Mouse (Mus musculus): ENCODE data around the gene Il6ra. TPM values are rescaled to one million over a fixed set of nuclear protein-coding genes. Genes with fewer than 3 reads are reported as not detected.

Il6ra gene
- total RNA-seq, 1 experiment from 2014 or later, result 9.6 TPM

GRCm38 (mm10) chr3:89916622-89917021 lies 3.6 kb upstream of the Il6ra start:
- no peak for ATAC-seq (replicated peaks in 1 of 2; ENCODE audit: insufficient read depth in 1 of 2, low FRiP score in 2 of 2, low TSS enrichment in 1 of 2, low read depth in 1 of 2, poor library complexity in 2 of 2, severe bottlenecking in 2 of 2)

- ATAC-seq (replicated peaks in 1 of 2; ENCODE audit: insufficient read depth in 1 of 2, low FRiP score in 2 of 2, low TSS enrichment in 1 of 2, low read depth in 1 of 2, poor library complexity in 2 of 2, severe bottlenecking in 2 of 2), result no peak
These were observed 1.7 kb upstream of the Il6ra start for GRCm38 (mm10) chr3:89914700-89915099.

GRCm38 (mm10) chr3:89912108-89912542 lies 871 bp downstream of the Il6ra start:
- ATAC-seq (replicated peaks in 1 of 2; ENCODE audit: insufficient read depth in 1 of 2, low FRiP score in 2 of 2, low TSS enrichment in 1 of 2, low read depth in 1 of 2, poor library complexity in 2 of 2, severe bottlenecking in 2 of 2), result 0 out of 4 replicates have a peak, but pooled peaks of 1 of the 2 experiments have one; percentile 8

GRCm38 (mm10) chr3:89911207-89911606 lies 1.8 kb downstream of the Il6ra start:
- peak; percentile 59 to 61 for ATAC-seq (replicated peaks in 1 of 2; ENCODE audit: insufficient read depth in 1 of 2, low FRiP score in 2 of 2, low TSS enrichment in 1 of 2, low read depth in 1 of 2, poor library complexity in 2 of 2, severe bottlenecking in 2 of 2)

- no peak for ATAC-seq (replicated peaks in 1 of 2; ENCODE audit: insufficient read depth in 1 of 2, low FRiP score in 2 of 2, low TSS enrichment in 1 of 2, low read depth in 1 of 2, poor library complexity in 2 of 2, severe bottlenecking in 2 of 2)
These were observed 3.1 kb downstream of the Il6ra start for GRCm38 (mm10) chr3:89909703-89910542.

- ATAC-seq (replicated peaks in 1 of 2; ENCODE audit: insufficient read depth in 1 of 2, low FRiP score in 2 of 2, low TSS enrichment in 1 of 2, low read depth in 1 of 2, poor library complexity in 2 of 2, severe bottlenecking in 2 of 2), result no peak
These were observed 4.2 kb downstream of the Il6ra start for GRCm38 (mm10) chr3:89908836-89909235.

- ATAC-seq (replicated peaks in 1 of 2; ENCODE audit: insufficient read depth in 1 of 2, low FRiP score in 2 of 2, low TSS enrichment in 1 of 2, low read depth in 1 of 2, poor library complexity in 2 of 2, severe bottlenecking in 2 of 2), result no peak
These were observed 5.2 kb downstream of the Il6ra start for GRCm38 (mm10) chr3:89907846-89908245.

DNA sequence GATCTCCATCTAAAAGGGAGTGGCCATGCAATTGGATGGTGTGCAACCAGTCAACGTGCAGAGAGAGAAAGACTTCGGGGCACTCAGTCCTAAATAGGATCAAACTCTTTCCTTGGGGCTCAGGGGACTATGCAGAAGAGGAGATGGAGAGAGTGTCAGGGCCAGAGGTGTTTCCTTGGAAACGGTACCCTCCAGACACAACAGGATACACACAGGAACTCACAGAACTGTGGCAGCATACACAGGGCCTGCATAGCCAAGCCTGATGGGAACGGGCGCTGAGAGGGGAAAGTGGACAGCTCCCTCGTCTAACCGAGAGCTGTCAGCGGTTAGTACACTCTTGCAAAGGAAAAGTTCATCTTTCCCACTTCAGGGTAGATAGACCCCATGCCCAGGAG lies 13.5 kb downstream of the Il6ra start:
- ATAC-seq (replicated peaks in 1 of 2; ENCODE audit: insufficient read depth in 1 of 2, low FRiP score in 2 of 2, low TSS enrichment in 1 of 2, low read depth in 1 of 2, poor library complexity in 2 of 2, severe bottlenecking in 2 of 2), result no peak

GRCm38 (mm10) chr3:89898870-89899510 lies 14.0 kb downstream of the Il6ra start:
- no peak for ATAC-seq (replicated peaks in 1 of 2; ENCODE audit: insufficient read depth in 1 of 2, low FRiP score in 2 of 2, low TSS enrichment in 1 of 2, low read depth in 1 of 2, poor library complexity in 2 of 2, severe bottlenecking in 2 of 2)

DNA sequence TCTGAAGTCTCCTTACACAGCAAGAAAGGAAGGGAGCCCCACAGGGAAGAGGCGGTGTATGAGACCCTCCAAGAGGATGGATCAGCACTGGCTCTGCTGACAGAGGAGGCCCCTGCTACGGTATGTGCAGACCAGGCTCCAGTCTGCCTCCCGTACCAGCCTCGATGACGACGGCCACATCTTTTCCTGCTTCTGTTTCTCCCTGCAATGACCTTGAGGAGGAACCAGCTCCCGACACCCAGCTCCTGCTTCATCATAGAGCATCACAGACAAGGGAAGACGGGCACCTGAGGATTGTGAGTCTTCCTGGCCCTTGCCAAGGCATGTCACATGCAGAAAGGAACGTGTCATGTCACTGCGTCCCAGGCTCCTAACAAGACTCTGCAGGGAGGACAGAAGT lies 15.0 kb downstream of the Il6ra start:
- no peak for ATAC-seq (replicated peaks in 1 of 2; ENCODE audit: insufficient read depth in 1 of 2, low FRiP score in 2 of 2, low TSS enrichment in 1 of 2, low read depth in 1 of 2, poor library complexity in 2 of 2, severe bottlenecking in 2 of 2)

GRCm38 (mm10) chr3:89897204-89897796 lies 15.7 kb downstream of the Il6ra start:
- ATAC-seq (replicated peaks in 1 of 2; ENCODE audit: insufficient read depth in 1 of 2, low FRiP score in 2 of 2, low TSS enrichment in 1 of 2, low read depth in 1 of 2, poor library complexity in 2 of 2, severe bottlenecking in 2 of 2), result no peak

DNA sequence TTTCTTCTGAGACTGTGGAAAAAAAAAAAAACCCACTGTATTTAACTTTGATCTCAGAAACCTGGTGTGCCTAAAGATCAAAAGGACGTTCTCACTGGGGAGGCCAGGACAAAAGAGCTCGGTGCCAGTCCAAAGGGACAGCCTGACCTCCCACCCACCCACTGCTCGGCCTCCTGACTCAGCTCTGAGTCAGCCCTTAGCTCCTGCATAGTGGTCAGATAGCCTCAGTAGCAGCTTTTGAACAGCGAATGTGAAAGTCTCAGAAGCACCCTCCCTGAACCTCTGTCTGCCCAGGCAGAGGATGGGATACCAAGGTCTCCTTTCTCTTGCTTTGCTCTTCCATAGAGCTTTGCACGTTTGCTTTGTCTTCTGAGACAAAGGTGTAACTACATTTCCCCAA lies 16.4 kb downstream of the Il6ra start:
- no peak for ATAC-seq (replicated peaks in 1 of 2; ENCODE audit: insufficient read depth in 1 of 2, low FRiP score in 2 of 2, low TSS enrichment in 1 of 2, low read depth in 1 of 2, poor library complexity in 2 of 2, severe bottlenecking in 2 of 2)

DNA sequence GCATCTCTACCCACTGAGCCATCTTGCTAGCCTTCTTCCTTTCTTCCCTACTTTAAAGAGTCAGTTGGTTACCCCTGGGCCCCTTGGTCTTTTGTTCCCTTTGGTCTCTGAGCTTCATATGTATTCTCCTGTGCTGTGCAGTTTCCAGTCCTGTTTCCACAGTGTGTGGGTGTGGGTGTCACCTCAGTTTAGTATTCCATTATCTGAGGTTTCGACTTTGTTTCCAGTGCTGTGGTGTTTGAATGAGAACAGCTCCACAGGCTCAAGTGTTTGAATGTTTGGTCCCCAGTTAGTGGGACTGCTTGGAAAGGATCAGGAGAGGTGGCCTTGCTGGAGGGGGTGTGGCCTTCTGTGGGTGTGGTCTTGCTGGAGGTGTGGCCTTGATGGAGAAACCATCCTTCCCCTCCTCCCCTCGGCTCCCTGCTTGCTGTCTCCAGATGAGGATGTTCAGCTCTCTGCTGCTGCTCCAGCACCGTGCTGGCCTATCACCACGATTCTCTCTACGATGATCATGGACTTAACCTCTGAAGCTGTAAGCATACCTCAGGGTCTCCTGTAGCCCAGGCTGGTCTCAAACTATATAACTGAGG lies 20.4 kb downstream of the Il6ra start:
- no peak; a peak in 1 of 4 replicates for ATAC-seq (replicated peaks in 1 of 2; ENCODE audit: insufficient read depth in 1 of 2, low FRiP score in 2 of 2, low TSS enrichment in 1 of 2, low read depth in 1 of 2, poor library complexity in 2 of 2, severe bottlenecking in 2 of 2)

DNA sequence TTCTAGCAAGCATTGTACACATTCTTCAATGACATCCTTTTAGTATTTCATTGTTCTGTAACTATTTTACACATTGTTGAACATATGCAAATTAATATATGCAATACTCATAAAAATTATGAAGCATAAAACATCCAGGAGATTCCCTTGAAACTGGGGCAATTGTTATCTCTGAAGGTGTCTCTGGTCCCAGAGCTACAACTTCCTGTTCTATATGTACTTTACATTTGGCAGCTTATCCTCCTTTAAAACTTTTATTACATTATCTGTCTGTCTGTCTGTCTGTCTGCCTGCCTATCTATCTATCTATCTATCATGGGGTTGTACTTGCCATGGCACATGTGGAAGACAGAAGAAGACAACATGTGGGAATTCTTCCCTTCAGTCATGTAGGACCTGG lies 21.3 kb downstream of the Il6ra start:
- no peak for ATAC-seq (replicated peaks in 1 of 2; ENCODE audit: insufficient read depth in 1 of 2, low FRiP score in 2 of 2, low TSS enrichment in 1 of 2, low read depth in 1 of 2, poor library complexity in 2 of 2, severe bottlenecking in 2 of 2)

DNA sequence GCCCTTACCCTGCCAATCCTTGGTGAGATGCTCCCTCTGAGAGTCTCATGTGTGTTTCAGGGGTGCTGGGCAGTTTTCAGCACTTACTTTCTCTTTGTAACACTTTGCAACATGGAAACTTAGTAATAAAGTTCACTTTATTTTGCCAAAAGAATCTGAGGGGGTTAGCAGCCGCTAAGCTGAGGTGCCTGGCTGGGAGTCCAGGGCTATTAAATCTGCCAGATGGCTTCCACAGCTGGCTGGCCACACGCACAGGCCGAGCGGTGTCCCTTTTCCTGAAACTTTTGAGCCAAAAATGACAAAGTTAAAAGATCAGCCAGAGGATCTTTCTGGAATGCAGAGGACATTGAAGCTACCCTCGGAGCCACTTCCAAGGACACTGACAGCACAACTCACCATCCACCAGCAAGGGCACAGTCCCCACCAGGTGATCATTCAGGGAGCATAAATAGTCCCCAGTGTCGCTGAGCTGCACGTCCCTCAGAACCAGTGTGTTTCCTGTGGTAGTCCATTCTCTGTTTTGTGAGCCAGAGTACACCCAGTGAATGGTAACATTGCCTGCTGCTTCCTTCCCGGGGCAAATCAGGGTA lies 23.1 kb downstream of the Il6ra start:
- no peak for ATAC-seq (replicated peaks in 1 of 2; ENCODE audit: insufficient read depth in 1 of 2, low FRiP score in 2 of 2, low TSS enrichment in 1 of 2, low read depth in 1 of 2, poor library complexity in 2 of 2, severe bottlenecking in 2 of 2)

- peak; percentile 74 to 81 for ATAC-seq (replicated peaks in 1 of 2; ENCODE audit: insufficient read depth in 1 of 2, low FRiP score in 2 of 2, low TSS enrichment in 1 of 2, low read depth in 1 of 2, poor library complexity in 2 of 2, severe bottlenecking in 2 of 2)
These were observed 25.3 kb downstream of the Il6ra start for GRCm38 (mm10) chr3:89887582-89888230.

GRCm38 (mm10) chr3:89885766-89886165 lies 27.2 kb downstream of the Il6ra start:
- ATAC-seq (replicated peaks in 1 of 2; ENCODE audit: insufficient read depth in 1 of 2, low FRiP score in 2 of 2, low TSS enrichment in 1 of 2, low read depth in 1 of 2, poor library complexity in 2 of 2, severe bottlenecking in 2 of 2), result no peak
